Mouse (Mus musculus): Measurements from ENCODE around the gene Wfdc17. TPM values are rescaled to one million over a fixed set of nuclear protein-coding genes. Genes with fewer than 3 reads are reported as not detected.

The Wfdc17 gene
- under 1 TPM in 1 of 2 experiments, not detected in 1; 0.87 TPM for total RNA-seq (2021)
- long read RNA-seq, experiment 1, partial matches to known transcripts: 0 of 3 reads
- long read RNA-seq, experiment 1, other reads (novel, unspliced or antisense): 0 of 3 reads
- long read RNA-seq, experiment 2: 0 reads

GRCm38 (mm10) chr11:83703705-83704104, at the start of gene Wfdc17:
Gene Wfdc17 (plus strand): TSS chr11:83703991.
- DNase-seq (ENCODE audit: low spot score in 2 of 2): no peak

DNA sequence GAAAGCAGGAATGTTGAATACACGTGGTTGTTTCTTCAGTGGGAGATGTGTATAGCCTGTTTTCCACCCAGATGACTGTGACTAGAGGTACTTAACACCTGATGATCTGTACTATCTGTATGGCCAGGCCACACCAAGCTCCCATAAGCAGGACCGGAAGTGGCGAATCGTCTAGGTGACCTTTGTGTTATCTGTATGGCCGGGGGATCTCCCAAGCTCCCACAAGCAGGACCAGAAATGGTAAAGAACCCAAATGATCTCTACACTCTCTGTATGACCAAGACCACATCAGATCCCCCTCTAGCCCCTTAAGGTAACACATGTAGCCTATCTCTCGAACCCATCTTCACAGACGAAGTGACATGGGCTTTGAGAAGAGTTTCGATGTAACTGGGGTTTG, 49.2 kb upstream of the Wfdc17 start:
- DNase-seq (ENCODE audit: low spot score in 2 of 2): no peak

DNA sequence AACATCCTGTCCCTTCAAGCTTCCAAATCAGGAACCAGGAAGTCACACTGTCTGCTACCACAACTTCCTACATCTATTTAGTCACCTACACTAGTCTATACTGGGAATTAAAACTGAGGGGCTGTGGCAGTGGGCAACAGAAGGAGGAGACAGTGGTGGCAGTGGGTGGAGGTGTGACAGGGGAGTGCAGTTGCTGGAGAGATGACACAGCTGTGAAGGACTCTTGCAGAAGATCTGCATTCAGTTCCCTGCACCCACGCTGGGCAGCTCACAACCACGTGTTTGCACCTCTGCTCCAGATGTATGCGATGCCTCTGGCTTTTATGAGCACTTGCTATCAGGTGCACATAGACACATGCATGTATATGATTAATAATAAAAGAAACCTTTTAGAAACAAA, 46.3 kb upstream of the Wfdc17 start:
- no peak for DNase-seq (ENCODE audit: low spot score in 2 of 2)

- no peak for DNase-seq (ENCODE audit: low spot score in 2 of 2)
Observed at GRCm38 (mm10) chr11:83658797-83659196, 45.0 kb upstream of the Wfdc17 start.

DNA sequence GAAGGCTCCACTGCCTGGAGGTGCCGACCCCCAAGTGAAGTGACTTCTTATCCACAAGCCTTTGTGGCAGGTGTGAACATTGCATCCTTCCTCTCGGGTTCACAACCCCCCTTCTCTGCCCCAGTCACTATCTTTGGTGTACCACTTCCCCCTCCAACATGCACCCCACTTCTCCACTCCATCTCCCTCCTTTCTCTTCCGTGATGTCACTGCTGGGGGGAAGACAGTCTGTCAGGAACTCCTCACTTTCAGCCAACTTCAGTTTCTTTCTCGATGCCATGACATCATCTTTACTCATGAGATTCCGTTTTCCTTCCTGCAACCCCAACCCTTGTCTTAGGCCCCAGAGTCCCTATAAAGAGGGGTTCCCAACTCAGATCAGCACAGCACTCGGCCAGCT, 41.6 kb upstream of the Wfdc17 start, which contains the start of gene Ccl4:
Gene Ccl4 (plus strand): TSS at position 381 of the 400 bp plus-strand sequence.
- no peak for DNase-seq (ENCODE audit: low spot score in 2 of 2)

DNA sequence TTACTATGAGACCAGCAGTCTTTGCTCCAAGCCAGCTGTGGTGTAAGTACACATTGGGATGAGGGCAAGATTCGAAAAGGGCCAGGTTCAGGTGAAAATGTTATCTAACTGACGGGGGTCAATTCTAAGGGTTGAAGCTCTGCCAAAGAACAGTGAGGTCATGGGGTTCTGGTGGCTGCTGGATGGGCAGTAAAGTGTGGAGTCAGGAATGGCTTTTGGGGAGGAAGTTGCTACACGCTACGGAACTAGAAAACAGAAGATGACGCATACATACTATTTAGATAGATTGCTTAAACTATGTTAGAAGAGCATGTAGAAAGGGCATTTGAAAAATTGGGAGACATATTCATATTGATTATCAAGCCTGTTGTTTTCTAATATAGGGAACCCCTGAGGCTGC, 40.3 kb upstream of the Wfdc17 start:
- DNase-seq (ENCODE audit: low spot score in 2 of 2): no peak

DNA sequence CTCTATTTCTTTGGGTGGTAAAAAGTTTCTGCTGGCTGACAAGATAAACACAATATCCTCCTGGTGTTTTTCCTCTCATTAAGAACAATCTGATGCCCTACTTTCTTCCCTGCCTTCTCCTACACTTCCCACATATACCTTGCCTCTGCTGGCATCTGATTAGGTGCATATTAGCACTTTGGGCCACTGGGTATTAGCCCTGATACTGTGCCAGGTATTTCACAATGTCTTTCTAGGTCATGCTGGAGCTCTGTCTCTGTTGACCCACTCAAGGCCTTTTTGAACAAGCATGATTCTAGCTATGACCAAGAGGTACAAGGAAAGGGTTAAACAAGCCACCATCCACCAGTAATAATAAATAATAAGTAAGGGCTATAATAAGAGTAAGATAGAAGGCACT, 32.0 kb upstream of the Wfdc17 start:
- DNase-seq (ENCODE audit: low spot score in 2 of 2): no peak

DNA sequence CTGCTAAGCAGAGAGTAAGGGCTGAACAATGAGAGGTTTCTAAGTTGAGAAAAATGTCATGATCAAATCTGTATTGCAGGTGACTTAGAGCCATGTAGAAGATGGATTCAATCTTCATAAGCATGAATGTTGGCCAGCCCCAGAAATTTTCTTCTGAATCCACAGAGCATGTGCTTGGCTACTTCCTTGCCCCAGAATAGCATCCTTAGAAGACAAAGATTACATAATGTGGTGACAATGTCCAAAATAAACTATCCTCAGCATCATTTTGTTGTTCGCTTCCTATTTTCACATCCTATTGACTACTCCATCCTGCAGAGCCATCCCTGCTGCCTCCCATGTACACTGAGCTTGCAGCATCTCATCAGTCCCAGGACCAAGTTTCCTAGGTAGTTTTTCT, 28.1 kb upstream of the Wfdc17 start:
- no peak for DNase-seq (ENCODE audit: low spot score in 2 of 2)

DNA sequence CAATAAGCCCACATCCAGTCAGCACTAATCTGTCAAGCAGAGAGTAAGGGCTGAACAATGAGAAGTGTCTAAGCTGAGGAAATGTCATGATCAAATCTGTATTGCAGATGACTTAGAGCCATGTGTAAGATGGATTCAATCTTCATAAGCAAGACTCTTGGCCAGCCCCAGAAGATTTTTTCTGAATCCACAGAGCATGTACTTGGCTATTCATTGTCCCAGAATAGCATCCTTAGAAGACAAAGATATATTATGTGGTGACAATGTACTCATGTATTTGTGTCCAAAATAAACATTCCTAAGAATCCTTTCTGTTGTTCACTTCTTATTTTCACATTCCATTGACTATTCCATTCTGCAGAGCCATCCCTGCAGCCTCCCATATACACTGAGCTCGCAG, 13.9 kb upstream of the Wfdc17 start:
- DNase-seq (ENCODE audit: low spot score in 2 of 2): no peak

GRCm38 (mm10) chr11:83692008-83692407, 11.8 kb upstream of the Wfdc17 start:
- DNase-seq (ENCODE audit: low spot score in 2 of 2): no peak

GRCm38 (mm10) chr11:83708715-83709114, 4.9 kb downstream of the Wfdc17 start, which contains the start of gene Wfdc18:
Gene Wfdc18 (plus strand): TSS chr11:83709015.
- DNase-seq (ENCODE audit: low spot score in 2 of 2): no peak

DNA sequence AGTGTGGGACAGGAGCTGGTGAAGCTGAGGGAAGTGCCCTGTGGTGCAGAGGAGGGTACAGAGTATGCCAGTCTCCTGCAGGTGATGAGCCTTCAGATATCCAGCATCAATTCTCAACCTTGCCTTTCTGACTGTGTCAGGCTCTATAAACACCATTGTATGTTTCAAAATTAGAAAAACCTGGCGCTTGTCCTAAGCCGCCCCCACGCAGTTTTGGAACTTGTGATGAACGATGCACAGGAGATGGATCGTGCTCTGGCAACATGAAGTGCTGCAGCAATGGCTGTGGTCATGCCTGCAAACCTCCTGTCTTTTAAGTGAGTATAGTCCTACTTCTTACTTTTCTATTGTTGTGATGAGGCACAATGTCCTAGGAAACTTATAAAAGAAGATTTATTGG, 5.9 kb downstream of the Wfdc17 start:
- DNase-seq (ENCODE audit: low spot score in 2 of 2): no peak

- no peak for DNase-seq (ENCODE audit: low spot score in 2 of 2)
Observed at GRCm38 (mm10) chr11:83712671-83713070, 8.9 kb downstream of the Wfdc17 start.

GRCm38 (mm10) chr11:83713925-83714324, 10.1 kb downstream of the Wfdc17 start:
- DNase-seq (ENCODE audit: low spot score in 2 of 2): no peak

DNA sequence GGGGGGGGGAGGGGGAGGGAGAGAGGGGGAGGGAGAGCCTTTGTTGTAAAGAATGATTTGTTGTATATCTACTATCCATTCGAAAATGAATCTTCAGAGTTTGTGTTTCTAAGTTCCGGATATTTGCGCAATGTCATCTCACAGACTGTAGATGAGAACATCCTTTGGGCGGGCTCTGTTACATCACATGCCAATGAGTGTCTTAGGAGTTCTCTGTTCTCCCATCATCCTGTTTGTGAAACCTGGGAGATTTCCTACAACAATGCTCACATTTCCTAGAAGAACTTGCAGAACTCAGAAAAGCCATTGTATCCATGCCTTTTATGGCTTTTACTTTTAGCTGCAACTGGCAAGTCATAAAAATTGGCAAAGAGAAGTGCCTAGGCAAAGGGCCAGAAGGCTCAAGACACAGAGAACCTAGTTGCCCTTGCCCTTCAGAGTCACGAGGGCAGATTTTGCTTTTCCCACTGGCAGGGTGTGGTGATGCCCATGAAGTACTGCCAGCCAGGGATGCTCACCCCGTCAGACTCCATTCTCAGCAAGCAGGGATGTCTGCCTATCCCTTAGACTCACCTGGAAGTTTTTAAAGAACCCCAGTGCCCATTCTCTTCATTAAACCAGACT, 13.4 kb downstream of the Wfdc17 start:
- DNase-seq (ENCODE audit: low spot score in 2 of 2): no peak

- DNase-seq (ENCODE audit: low spot score in 2 of 2): no peak
Observed at GRCm38 (mm10) chr11:83720766-83721165, 17.0 kb downstream of the Wfdc17 start.

DNA sequence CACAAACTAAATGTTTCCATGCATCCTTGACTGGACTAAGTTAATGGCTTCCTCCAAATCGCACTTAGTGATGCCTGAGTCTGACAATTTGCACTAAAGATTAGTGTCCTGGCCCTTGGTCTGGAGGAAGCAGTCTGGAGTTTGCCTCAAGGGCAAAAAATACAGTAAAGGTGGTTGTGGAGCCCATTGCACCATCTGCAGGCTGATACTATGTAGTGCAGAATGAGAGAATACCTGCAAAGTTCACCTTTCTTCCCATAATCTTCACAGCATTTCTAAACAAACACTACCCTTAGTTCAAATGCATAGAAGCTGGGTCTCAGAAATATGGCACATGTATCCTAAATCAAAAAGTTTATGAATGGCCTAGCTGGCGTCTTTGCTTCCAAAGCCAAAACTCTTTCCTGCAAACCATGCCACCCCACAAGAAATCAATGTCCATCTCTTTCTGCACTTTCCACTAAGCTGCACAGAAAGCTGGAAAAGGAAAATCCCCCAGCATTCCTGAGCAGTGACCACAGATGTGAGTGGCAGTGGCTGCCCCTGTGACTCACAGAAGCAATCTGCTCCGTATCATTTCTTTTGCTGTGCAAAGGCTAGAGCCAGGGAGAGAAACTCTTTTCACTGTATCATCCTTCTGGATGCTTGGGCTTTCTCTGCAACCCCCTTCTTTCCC, 25.1 kb downstream of the Wfdc17 start:
- DNase-seq (ENCODE audit: low spot score in 2 of 2): no peak

- DNase-seq (ENCODE audit: low spot score in 2 of 2): no peak
Observed at GRCm38 (mm10) chr11:83731116-83731515, 27.3 kb downstream of the Wfdc17 start.

DNA sequence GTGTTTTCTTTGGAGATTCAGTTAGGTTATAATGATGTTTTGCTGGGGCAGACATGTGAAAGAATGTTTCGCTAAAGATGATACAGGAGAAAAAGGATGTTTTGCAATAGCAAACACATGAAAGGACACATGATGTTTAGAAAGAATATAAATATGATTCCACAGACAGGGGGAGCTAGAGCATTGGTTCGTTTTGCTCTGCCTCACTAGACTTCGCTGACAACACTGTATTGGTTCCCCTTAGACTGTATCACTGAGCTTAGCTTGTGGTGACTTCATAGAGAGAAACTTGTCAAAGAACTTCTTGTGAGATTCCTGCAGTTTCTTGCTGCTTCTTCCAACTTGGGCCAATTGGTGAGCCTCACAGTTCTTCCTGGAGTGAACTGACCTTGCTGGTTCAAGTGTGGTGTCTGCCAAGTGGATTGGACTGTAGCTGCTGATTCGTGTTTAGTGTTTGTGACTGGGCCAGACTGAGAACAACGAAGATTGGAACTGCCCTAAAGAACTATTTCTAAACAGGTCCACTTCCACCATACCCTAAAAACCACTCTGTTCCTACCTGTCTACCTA, 29.4 kb downstream of the Wfdc17 start:
- no peak for DNase-seq (ENCODE audit: low spot score in 2 of 2)

DNA sequence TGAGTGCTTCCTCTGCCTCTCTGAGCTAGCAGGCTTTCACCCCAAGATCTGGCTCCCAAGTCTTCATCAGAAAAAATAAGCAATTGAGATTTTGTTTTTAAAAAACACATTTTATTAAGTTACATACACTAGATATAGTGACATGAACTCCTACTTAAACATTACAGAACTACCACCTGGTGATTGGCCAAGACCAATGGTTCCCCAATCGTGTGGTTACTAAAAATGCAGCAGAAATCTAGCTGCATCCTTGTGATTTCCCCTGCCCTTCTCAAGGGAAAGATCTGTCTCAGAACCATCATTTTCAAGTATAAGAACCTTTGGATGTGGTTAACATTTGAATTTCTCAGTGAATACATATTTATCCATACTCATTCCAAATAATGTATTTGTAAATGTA, 30.4 kb downstream of the Wfdc17 start:
- no peak for DNase-seq (ENCODE audit: low spot score in 2 of 2)

GRCm38 (mm10) chr11:83735881-83736280, 32.1 kb downstream of the Wfdc17 start:
- no peak for DNase-seq (ENCODE audit: low spot score in 2 of 2)

GRCm38 (mm10) chr11:83737109-83737558, 33.3 kb downstream of the Wfdc17 start:
- DNase-seq (ENCODE audit: low spot score in 2 of 2): no peak

All from adrenal gland, postnatal 4 days (tissue).